Mouse (Mus musculus) E14TG2a.4 (cell line): Measurements from ENCODE around the gene Smg1.

ENCODE experiments used
- CTCF ChIP-seq: conservative IDR thresholded peaks from 2 replicates; pipeline ENCODE4 v1.5.1; 2014; ENCODE audit warnings: low read length
- NANOG ChIP-seq: IDR thresholded peaks from 2 replicates; pipeline ENCODE4 v1.6.1; 2014; ENCODE audit warnings: borderline replicate concordance, low read length, mixed read lengths

GRCm38 (mm10) chr7:118129430-118130041, 113.9 kb downstream of the Smg1 start, which contains the start of gene Arl6ip1:
- TF ChIP-seq CTCF (no peak), NANOG (no peak)
